Mouse (Mus musculus) forebrain, embryonic 11.5 days (tissue): ENCODE data around the gene Adamts2. TPM values are rescaled to one million over a fixed set of nuclear protein-coding genes. Genes with fewer than 3 reads are reported as not detected.

Experiments used
- ATAC-seq: fragments of 200-750 bp; cut with Nextera tagmentation; replicated peaks from 2 replicates; pipeline ENCODE4 v1.8.0; 2017; ENCODE audit warnings: moderate TSS enrichment; ENCODE audit not compliant: low FRiP score
- DNase-seq: peaks from one replicate; pipeline ENCODE4 v3.0.0-alpha.2; 2017; ENCODE audit warnings: low spot score
- H3K27ac ChIP-seq: fragments of 300-500 bp; sonication (generic); 2 replicates; pipeline ENCODE4 v1.5.1; 2014; ENCODE audit warnings: low read depth, low read length
- H3K27me3 ChIP-seq: fragments of 300-500 bp; sonication (generic); 2 replicates; pipeline ENCODE4 v1.6.1; 2014; ENCODE audit warnings: mild to moderate bottlenecking, low read length, mixed read lengths; ENCODE audit not compliant: control insufficient read depth, insufficient read depth
- H3K36me3 ChIP-seq: fragments of 300-500 bp; sonication (generic); 2 replicates; pipeline ENCODE4 v1.6.1; 2014; ENCODE audit warnings: mild to moderate bottlenecking, low read length, moderate library complexity, mixed read lengths; ENCODE audit not compliant: control insufficient read depth, insufficient read depth
- H3K4me1 ChIP-seq: fragments of 300-500 bp; sonication (generic); replicated peaks from 2 replicates; pipeline ENCODE4 v1.6.1; 2014; ENCODE audit warnings: low read length, mixed read lengths; ENCODE audit not compliant: control insufficient read depth, insufficient read depth
- H3K4me2 ChIP-seq: fragments of 300-500 bp; sonication (generic); 2 replicates; pipeline ENCODE4 v1.6.1; 2014; ENCODE audit warnings: low read depth, mild to moderate bottlenecking, low read length, moderate library complexity, mixed read lengths; ENCODE audit not compliant: severe bottlenecking
- H3K4me3 ChIP-seq: fragments of 300-500 bp; sonication (generic); 2 replicates; pipeline ENCODE4 v1.5.1; 2014; ENCODE audit warnings: low read depth, low read length
- H3K9ac ChIP-seq: fragments of 300-500 bp; sonication (generic); 2 replicates; pipeline ENCODE4 v1.6.1; 2014; ENCODE audit warnings: low read length
- H3K9me3 ChIP-seq: fragments of 300-500 bp; sonication (generic); 2 replicates; pipeline ENCODE4 v1.6.1; 2016; ENCODE audit warnings: low read length, mixed read lengths; ENCODE audit not compliant: control insufficient read depth
- WGBS: fragments of 180-500 bp; shearing (Covaris S2); extraction: QIAGEN DNeasy Blood & Tissue Kit; methylation state at CpG from one replicate; pipeline ENCODE4 v1.1.7; 2014; 5-methylcytosine and 5-hydroxymethylcytosine counted together
- polyA plus RNA-seq: library from polyadenylated mRNA; unstranded; fragments of >200 nt; fragmentation: Nextera tagmentation; extraction: Ambion mirVana; gene quantifications from 2 replicates; pipeline ENCODE4 v1.2.1, GENCODE M21; 2014

Adamts2 gene
- polyA plus RNA-seq, 1 experiment from 2014 or later: 1.0 TPM

DNA sequence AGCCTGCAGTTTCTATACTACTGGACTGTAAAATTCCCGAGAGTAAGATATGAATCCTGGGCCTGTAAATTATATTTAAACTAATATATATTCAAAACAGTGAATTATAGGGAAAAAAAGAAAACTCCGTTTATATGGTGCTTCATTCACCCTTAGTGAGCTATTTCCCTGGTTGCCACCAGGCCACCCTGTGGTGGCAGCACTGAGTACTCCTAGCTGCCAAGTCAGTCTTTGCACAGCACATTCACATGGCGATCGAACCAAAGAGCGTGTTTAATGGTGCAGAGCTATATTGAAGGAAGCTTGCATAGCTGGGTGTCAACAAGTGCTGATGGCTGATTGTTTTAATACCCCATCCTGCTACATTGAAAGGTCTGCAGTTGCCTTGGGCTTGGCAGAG, 245.2 kb downstream of the Adamts2 start:
- H3K27me3 ChIP-seq: peaks cover 37% of the 10 kb centered on the region
- H3K4me2 ChIP-seq: no peak overlapping the region
- WGBS: 74% methylated on average over 5 of the region's 5 CpGs
- ATAC-seq: no peak
- no peak overlapping the region for H3K9ac ChIP-seq
- H3K9me3 ChIP-seq: no peaks in the 10 kb centered on the region
- no peaks in the 10 kb centered on the region for H3K36me3 ChIP-seq
- no peak overlapping the region for H3K27ac ChIP-seq
- DNase-seq: peak; percentile 29
- peaks cover 9% of the 10 kb centered on the region for H3K4me1 ChIP-seq
- H3K4me3 ChIP-seq: no peak overlapping the region

DNA sequence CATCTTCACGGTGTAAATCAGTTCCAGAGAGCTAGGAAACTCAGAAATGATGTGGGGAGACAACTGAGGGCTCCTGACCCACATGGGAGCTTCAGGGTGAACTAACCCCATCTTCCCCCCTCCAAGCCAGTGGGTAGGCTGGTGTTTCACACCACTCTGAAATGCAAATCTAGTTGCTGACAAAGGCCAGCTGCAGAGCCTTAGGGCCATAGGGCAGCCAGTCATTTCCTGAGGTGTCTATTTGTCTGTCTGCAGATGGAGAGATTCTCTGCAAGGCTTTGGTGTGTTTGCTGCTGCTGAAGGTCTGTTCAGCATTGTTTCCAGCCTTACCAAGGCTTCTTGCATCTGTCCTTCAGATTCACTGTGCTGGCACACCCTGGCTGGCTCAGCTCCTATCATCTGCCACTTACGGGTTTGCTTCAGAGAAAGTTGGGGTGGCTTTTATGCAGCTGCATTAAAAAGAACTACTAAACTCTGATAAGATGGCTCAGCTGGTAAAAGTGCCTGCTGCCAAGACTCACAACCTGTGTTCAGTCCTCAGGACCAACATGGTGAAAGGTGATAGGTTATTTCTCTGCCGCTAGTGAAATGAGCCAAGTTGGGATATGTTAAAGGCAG, 246.7 kb downstream of the Adamts2 start:
- H3K9me3 ChIP-seq: no peaks in the 10 kb centered on the region
- no peaks in the 10 kb centered on the region for H3K36me3 ChIP-seq
- DNase-seq (peak; percentile 17), ATAC-seq (no peak)
- no peak overlapping the region for H3K4me2 ChIP-seq
- no peak overlapping the region for H3K9ac ChIP-seq
- H3K4me3 ChIP-seq: no peak overlapping the region
- 57% methylated on average over 3 of the region's 3 CpGs for WGBS
- H3K27ac ChIP-seq: no peak overlapping the region
- H3K27me3 ChIP-seq: peaks cover 48% of the 10 kb centered on the region
- peaks cover 9% of the 10 kb centered on the region for H3K4me1 ChIP-seq

DNA sequence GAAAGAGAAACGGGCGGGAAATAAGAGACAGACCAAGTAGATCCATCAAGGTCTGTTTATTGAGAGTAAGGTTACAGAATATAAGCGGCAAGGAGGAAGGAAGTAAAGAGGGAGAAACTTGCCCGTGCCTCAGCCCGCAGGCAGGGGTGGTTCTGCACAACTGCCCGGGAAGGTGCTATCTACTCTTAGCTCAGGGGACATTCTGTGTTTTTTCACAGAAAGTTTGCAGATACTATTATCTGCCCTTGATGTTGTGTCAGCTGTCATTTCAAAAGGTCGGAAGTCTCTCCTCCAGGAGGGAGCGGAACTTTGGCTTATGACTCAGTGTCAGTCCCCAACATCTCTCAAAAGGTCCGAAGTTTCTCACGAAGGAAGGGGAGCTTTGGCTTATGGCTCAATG, 247.4 kb downstream of the Adamts2 start:
- no peak overlapping the region for H3K27ac ChIP-seq
- WGBS: 11% methylated on average over 10 of the region's 10 CpGs
- no peak for ATAC-seq
- H3K4me3 ChIP-seq: no peak overlapping the region
- no peak overlapping the region for H3K4me2 ChIP-seq
- H3K9ac ChIP-seq: no peak overlapping the region
- peak; percentile 29 for DNase-seq
- H3K4me1 ChIP-seq: peaks cover 9% of the 10 kb centered on the region
- H3K9me3 ChIP-seq: no peaks in the 10 kb centered on the region
- peaks cover 48% of the 10 kb centered on the region for H3K27me3 ChIP-seq
- H3K36me3 ChIP-seq: no peaks in the 10 kb centered on the region

GRCm38 (mm10) chr11:50850177-50850735, 248.4 kb downstream of the Adamts2 start, which contains the start of gene Grm6:
Grm6 (plus strand) TSS chr11:50850685.
- Histone ChIP-seq H3K4me1 (peaks cover 9% of the 10 kb centered on the region), H3K27me3 (peaks cover 48% of the 10 kb centered on the region), H3K36me3 (no peaks in the 10 kb centered on the region), H3K9ac (0 out of 2 replicates have a peak within 1 kb of the TSS, but pooled peaks have one; percentile 32), H3K4me2 (peak within 1 kb of the TSS; percentile 75), H3K4me3 (peak within 1 kb of the TSS; percentile 36), H3K27ac (no peak within 1 kb of the TSS), H3K9me3 (no peaks in the 10 kb centered on the region)
- DNase-seq: no peak
- 3% methylated on average over 11 of the region's 11 CpGs for WGBS
- ATAC-seq: no peak

DNA sequence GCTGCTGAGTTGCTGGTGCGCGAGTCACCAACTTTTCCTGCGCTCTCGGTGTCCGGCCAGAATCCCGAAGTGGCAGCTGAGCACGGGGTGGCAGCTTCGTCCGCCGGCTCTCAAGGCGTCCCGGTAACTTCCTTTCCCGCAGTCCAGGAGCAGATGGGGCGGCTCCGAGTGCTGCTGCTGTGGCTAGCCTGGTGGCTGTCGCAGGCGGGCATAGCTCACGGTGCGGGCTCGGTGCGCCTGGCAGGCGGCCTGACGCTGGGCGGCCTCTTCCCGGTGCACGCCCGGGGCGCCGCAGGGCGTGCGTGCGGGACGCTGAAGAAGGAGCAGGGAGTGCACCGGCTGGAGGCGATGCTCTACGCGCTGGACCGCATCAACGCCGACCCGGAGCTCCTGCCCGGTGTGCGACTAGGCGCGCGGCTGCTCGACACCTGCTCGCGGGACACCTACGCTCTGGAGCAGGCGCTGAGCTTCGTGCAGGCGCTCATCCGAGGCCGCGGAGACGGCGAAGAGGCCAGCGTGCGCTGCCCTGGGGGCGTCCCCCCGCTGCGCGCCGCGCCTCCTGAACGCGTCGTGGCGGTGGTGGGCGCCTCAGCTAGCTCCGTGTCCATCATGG, 249.2 kb downstream of the Adamts2 start:
- H3K4me2 ChIP-seq: peak overlapping the region; percentile 75
- H3K27ac ChIP-seq: no peak overlapping the region
- DNase-seq: peak; percentile 63
- no peaks in the 10 kb centered on the region for H3K9me3 ChIP-seq
- ATAC-seq: no peak
- H3K4me1 ChIP-seq: peaks cover 9% of the 10 kb centered on the region
- WGBS: 0% methylated on average over 60 of the region's 72 CpGs
- H3K9ac ChIP-seq: 0 out of 2 replicates have a peak overlapping the region, but pooled peaks have one; percentile 32
- H3K27me3 ChIP-seq: peaks cover 48% of the 10 kb centered on the region
- no peaks in the 10 kb centered on the region for H3K36me3 ChIP-seq
- peak overlapping the region; percentile 36 for H3K4me3 ChIP-seq

Other genes starting within 250 kb of the Adamts2 start
- 0.47 TPM in 1 of 2 replicates, not detected in the other for gene Cby3, start 247.6 kb upstream of the Adamts2 start, polyA plus RNA-seq
- gene Hnrnph1, start 225.1 kb upstream of the Adamts2 start, polyA plus RNA-seq: 833 and 855 TPM in 2 replicates
- 23.9 and 26.7 TPM in 2 replicates for gene Rufy1, start 171.0 kb upstream of the Adamts2 start, polyA plus RNA-seq
- gene Zfp354c, start 225.6 kb downstream of the Adamts2 start, polyA plus RNA-seq: 37.7 and 41.7 TPM in 2 replicates
- 0.79 and 1.3 TPM in 2 replicates for gene Zfp879, start 239.5 kb downstream of the Adamts2 start, polyA plus RNA-seq
- not detected in 2 replicates for gene Grm6, start 248.6 kb downstream of the Adamts2 start, polyA plus RNA-seq